Mouse (Mus musculus): ENCODE data around the gene Slc43a2. TPM values are rescaled to one million over a fixed set of nuclear protein-coding genes. Genes with fewer than 3 reads are reported as not detected.
"Not testable (repeated sequence)": the region's sequence is repeated elsewhere in the genome, so short reads cannot be mapped to it uniquely, and the experiment has no call there.

Slc43a2 gene
- total RNA-seq, 1 experiment from 2014 or later, result 8.9 TPM

GRCm38 (mm10) chr11:75538970-75539299 is 7.4 kb downstream of the Slc43a2 start:
- no peak for ATAC-seq (replicated peaks in 1 of 2; ENCODE audit: insufficient read depth in 1 of 2, low FRiP score in 2 of 2, low TSS enrichment in 1 of 2, low read depth in 1 of 2, poor library complexity in 2 of 2, severe bottlenecking in 2 of 2)

DNA sequence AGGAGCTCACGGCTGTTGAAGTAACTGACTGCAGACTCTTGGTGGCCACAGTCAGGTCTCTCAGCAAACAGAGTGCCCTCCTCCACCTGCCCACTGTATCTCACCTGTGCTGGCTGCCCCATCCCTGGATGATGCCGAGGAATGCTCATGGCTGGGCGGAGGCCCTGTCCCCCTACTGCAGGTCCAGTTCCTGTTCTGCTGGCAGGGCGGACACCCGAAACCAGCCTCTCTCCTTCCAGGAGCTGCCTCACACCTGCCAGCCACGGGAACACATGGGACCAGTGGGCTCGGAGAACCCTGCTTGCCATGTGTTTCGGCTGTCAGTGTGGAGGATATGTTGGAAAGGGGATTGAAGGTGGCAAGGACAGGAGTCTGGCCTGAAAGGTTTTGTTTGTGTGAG is 8.7 kb downstream of the Slc43a2 start:
- ATAC-seq (replicated peaks in 1 of 2; ENCODE audit: insufficient read depth in 1 of 2, low FRiP score in 2 of 2, low TSS enrichment in 1 of 2, low read depth in 1 of 2, poor library complexity in 2 of 2, severe bottlenecking in 2 of 2), result no peak

- ATAC-seq (replicated peaks in 1 of 2; ENCODE audit: insufficient read depth in 1 of 2, low FRiP score in 2 of 2, low TSS enrichment in 1 of 2, low read depth in 1 of 2, poor library complexity in 2 of 2, severe bottlenecking in 2 of 2), result peak; percentile 76 to 84
Observed at GRCm38 (mm10) chr11:75540710-75541581, 9.5 kb downstream of the Slc43a2 start.

- ATAC-seq (replicated peaks in 1 of 2; ENCODE audit: insufficient read depth in 1 of 2, low FRiP score in 2 of 2, low TSS enrichment in 1 of 2, low read depth in 1 of 2, poor library complexity in 2 of 2, severe bottlenecking in 2 of 2), result no peak
Observed at GRCm38 (mm10) chr11:75544713-75545112, 13.2 kb downstream of the Slc43a2 start.

- no peak for ATAC-seq (replicated peaks in 1 of 2; ENCODE audit: insufficient read depth in 1 of 2, low FRiP score in 2 of 2, low TSS enrichment in 1 of 2, low read depth in 1 of 2, poor library complexity in 2 of 2, severe bottlenecking in 2 of 2)
Observed at GRCm38 (mm10) chr11:75546057-75546456, 14.6 kb downstream of the Slc43a2 start.

DNA sequence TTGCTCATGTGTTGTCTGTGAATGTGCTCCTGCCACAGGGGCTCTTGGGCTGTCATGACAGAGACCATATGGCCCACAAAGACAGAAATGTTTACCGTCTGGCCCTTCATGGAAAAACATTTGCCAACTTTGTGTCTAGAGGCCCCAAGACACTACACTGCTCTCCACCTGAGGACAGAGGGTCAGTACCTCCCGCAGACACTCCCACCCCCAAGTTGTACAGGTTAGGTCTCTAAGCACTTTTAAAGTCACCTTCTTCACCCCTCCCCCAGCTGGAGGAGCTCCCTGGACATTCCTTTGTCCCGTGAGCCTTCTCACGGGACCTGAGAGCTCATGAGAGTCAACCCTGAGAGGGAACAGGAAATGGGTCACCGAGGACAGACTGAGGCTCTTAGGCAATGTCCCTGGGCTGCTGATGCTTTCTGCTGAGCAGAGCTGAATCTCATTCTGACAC is 18.2 kb downstream of the Slc43a2 start:
- no peak; a peak in 1 of 4 replicates for ATAC-seq (replicated peaks in 1 of 2; ENCODE audit: insufficient read depth in 1 of 2, low FRiP score in 2 of 2, low TSS enrichment in 1 of 2, low read depth in 1 of 2, poor library complexity in 2 of 2, severe bottlenecking in 2 of 2)

GRCm38 (mm10) chr11:75550200-75550946 is 18.9 kb downstream of the Slc43a2 start:
- ATAC-seq (replicated peaks in 1 of 2; ENCODE audit: insufficient read depth in 1 of 2, low FRiP score in 2 of 2, low TSS enrichment in 1 of 2, low read depth in 1 of 2, poor library complexity in 2 of 2, severe bottlenecking in 2 of 2), result no peak

- ATAC-seq (replicated peaks in 1 of 2; ENCODE audit: insufficient read depth in 1 of 2, low FRiP score in 2 of 2, low TSS enrichment in 1 of 2, low read depth in 1 of 2, poor library complexity in 2 of 2, severe bottlenecking in 2 of 2), result no peak
Observed at GRCm38 (mm10) chr11:75551321-75551720, 19.8 kb downstream of the Slc43a2 start.

DNA sequence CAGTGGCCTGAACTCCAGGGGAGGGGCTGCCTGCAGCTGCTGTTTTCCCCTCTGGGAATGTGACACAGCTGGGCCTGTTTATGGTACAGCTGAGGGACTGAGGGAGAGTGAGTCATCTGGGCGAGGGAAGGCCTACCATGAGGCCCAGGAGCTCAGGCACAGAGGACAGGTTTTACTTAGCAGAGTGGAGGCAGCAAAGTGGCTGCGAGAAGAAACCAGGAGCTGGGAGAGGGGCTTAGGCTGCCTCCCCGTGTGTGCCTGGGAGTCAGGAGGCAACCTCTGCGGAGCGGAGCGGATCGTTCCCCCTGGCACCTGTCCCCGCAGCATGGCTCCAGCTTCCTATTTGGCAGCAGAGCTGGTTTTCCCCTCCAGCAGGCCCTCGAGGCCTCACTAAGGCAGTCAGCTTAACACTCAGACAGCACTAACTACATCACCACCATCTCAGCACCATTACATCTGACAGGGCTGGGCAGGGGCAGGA is 20.5 kb downstream of the Slc43a2 start:
- ATAC-seq (replicated peaks in 1 of 2; ENCODE audit: insufficient read depth in 1 of 2, low FRiP score in 2 of 2, low TSS enrichment in 1 of 2, low read depth in 1 of 2, poor library complexity in 2 of 2, severe bottlenecking in 2 of 2), result peak in 1 of 2 experiments; percentile 45; a peak in 2 of 4 replicates

- ATAC-seq (replicated peaks in 1 of 2; ENCODE audit: insufficient read depth in 1 of 2, low FRiP score in 2 of 2, low TSS enrichment in 1 of 2, low read depth in 1 of 2, poor library complexity in 2 of 2, severe bottlenecking in 2 of 2), result no peak
Observed at GRCm38 (mm10) chr11:75552906-75553482, 21.5 kb downstream of the Slc43a2 start.

GRCm38 (mm10) chr11:75556006-75556405 is 24.5 kb downstream of the Slc43a2 start:
- ATAC-seq (replicated peaks in 1 of 2; ENCODE audit: insufficient read depth in 1 of 2, low FRiP score in 2 of 2, low TSS enrichment in 1 of 2, low read depth in 1 of 2, poor library complexity in 2 of 2, severe bottlenecking in 2 of 2), result not testable (repeated sequence)

GRCm38 (mm10) chr11:75557142-75557541 is 25.6 kb downstream of the Slc43a2 start:
- no peak for ATAC-seq (replicated peaks in 1 of 2; ENCODE audit: insufficient read depth in 1 of 2, low FRiP score in 2 of 2, low TSS enrichment in 1 of 2, low read depth in 1 of 2, poor library complexity in 2 of 2, severe bottlenecking in 2 of 2)

DNA sequence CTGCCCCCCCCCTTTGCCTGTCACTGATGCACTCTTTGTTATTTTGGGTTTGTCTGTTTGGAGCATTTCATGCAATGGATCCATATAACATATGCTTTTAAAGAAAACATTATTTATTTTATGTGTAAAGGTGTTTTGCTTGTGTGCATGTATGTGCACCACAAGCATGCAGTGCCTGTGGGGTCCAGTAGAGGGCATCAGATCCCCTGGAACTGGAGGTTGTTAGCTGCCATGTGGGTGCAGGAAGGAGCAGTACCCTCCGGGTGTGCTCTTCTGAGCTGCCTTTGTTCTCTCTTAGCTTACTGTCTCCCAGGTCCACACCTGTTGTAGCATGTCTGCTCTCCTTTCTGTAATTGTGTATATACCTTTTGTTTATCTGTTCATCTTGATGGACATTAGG is 26.6 kb downstream of the Slc43a2 start:
- ATAC-seq (replicated peaks in 1 of 2; ENCODE audit: insufficient read depth in 1 of 2, low FRiP score in 2 of 2, low TSS enrichment in 1 of 2, low read depth in 1 of 2, poor library complexity in 2 of 2, severe bottlenecking in 2 of 2), result no peak

DNA sequence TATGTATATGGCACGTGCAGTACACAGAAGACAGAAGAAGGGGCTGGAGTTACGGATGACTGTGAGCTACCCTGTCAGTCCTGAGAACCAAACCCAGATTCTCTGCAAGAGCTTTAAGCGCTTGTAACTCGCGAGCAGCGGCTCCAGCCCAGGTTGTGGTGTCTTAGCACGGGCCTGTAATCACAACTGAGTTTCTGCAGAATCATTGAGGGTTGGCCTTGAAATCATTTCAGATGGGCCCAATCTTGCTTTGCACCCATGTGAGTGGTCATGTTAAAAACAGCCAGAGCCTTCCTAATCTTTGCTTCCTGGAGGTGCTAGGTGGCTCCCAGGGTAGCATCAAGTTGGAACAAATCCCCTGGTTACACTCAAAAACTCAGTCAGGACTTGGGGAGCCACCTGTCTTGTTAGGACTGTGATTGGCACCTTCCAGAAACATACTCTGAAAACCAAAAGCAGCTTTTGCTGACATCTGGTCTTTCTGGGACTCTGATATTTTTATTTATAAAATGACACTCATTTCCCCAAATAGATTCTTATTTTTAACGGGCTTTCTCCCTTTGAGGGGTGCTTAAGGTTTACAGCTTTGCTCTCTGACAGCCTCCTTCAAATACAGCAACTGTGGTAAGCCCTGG is 28.5 kb downstream of the Slc43a2 start:
- ATAC-seq (replicated peaks in 1 of 2; ENCODE audit: insufficient read depth in 1 of 2, low FRiP score in 2 of 2, low TSS enrichment in 1 of 2, low read depth in 1 of 2, poor library complexity in 2 of 2, severe bottlenecking in 2 of 2), result peak in 1 of 2 experiments; percentile 47; a peak in 1 of 4 replicates

DNA sequence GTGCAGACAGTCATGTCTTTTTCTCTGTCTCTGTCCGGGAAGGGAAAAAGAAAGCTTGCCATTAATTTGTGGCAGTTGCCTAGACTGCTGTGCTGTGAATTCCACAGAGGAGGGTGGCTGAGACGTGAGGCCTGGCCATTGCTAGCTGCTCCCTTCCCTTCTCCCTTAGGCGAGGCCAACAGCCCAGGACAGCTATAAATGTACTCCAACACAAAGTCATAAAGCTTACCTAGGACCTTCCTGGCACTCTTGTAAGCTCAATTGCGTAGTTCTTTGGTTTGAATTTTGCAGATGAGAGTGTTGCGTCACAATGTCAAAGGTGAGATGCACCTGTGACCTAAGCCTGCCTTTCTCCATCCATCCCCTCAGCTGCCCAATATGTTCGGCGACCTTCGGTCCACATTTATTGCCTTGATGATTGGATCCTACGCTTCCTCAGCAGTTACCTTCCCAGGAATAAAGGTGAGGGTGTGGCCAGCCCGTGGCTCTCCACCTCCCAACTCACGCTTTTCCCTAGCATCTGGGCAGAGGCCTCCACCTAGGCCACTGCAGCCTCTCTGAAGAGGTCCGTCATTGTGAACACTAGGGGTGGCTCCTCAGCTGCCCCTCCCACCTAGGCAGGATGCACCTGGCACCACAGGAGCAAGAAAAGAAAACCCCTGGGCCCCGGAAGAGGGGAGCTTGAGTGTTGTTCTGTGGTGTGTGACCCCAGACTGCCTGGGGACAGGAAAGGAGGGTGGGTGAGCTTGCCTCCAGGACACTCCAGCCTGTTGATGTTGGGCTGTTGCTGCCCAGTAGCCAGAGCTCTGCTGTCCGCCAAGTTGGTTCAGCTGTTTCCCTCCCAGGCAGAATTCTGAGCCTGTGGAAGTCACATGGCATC is 29.3 kb downstream of the Slc43a2 start:
- peak; percentile 61 to 74 for ATAC-seq (replicated peaks in 1 of 2; ENCODE audit: insufficient read depth in 1 of 2, low FRiP score in 2 of 2, low TSS enrichment in 1 of 2, low read depth in 1 of 2, poor library complexity in 2 of 2, severe bottlenecking in 2 of 2)

GRCm38 (mm10) chr11:75561410-75561791 is 29.9 kb downstream of the Slc43a2 start:
- no peak for ATAC-seq (replicated peaks in 1 of 2; ENCODE audit: insufficient read depth in 1 of 2, low FRiP score in 2 of 2, low TSS enrichment in 1 of 2, low read depth in 1 of 2, poor library complexity in 2 of 2, severe bottlenecking in 2 of 2)

DNA sequence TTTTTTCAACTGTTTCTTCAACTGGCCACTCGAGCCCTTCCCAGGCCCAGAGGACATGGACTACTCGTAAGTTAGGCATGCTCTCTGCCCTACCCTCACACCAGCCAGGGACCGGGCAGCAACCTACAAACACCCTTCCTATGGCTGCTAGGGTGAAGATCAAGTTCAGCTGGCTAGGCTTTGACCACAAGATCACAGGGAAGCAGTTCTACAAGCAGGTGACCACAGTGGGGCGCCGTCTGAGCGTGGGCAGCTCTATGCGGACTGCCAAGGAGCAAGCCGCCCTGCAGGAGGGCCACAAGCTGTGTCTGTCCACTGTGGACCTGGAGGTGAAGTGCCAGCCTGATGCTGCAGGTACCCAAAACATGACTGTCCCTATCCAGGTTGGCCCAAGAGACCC is 31.3 kb downstream of the Slc43a2 start:
- no peak for ATAC-seq (replicated peaks in 1 of 2; ENCODE audit: insufficient read depth in 1 of 2, low FRiP score in 2 of 2, low TSS enrichment in 1 of 2, low read depth in 1 of 2, poor library complexity in 2 of 2, severe bottlenecking in 2 of 2)
